Mouse (Mus musculus) testis, adult 2 months (tissue): ENCODE data around the gene Impdh1. TPM values are rescaled to one million over a fixed set of nuclear protein-coding genes. Genes with fewer than 3 reads are reported as not detected.

ENCODE experiments used
- H3K27ac ChIP-seq: fragments of 200-500 bp; 2 replicates; pipeline ENCODE4 v1.5.1; 2012; ENCODE audit warnings: low read depth, low read length; ENCODE audit not compliant: control insufficient read depth, insufficient read depth
- H3K27me3 ChIP-seq: fragments of 200-500 bp; 2 replicates; pipeline ENCODE4 v1.6.1; 2012; ENCODE audit warnings: mild to moderate bottlenecking, low read length, moderate library complexity; ENCODE audit not compliant: control insufficient read depth, insufficient read depth
- H3K36me3 ChIP-seq: fragments of 200-500 bp; 2 replicates; pipeline ENCODE4 v1.6.1; 2012; ENCODE audit warnings: mild to moderate bottlenecking, low read length; ENCODE audit not compliant: control insufficient read depth, insufficient read depth
- H3K4me1 ChIP-seq: fragments of 200-500 bp; 2 replicates; pipeline ENCODE4 v1.6.1; 2012; ENCODE audit warnings: low read length; ENCODE audit not compliant: control insufficient read depth, insufficient read depth
- H3K4me3 ChIP-seq: fragments of 200-500 bp; 2 replicates; pipeline ENCODE4 v1.5.1; 2012; ENCODE audit warnings: low read depth, mild to moderate bottlenecking, low read length, moderate library complexity, mixed read lengths; ENCODE audit not compliant: control insufficient read depth
- CTCF ChIP-seq: fragments of 200-500 bp; IDR thresholded peaks from 2 replicates; pipeline ENCODE4 v1.5.1; 2012; ENCODE audit warnings: low read depth, mild to moderate bottlenecking, inconsistent platforms, low read length, moderate library complexity; ENCODE audit not compliant: control insufficient read depth, insufficient read depth, insufficient replicate concordance
- POLR2A ChIP-seq: fragments of 200-500 bp; IDR thresholded peaks from 2 replicates; pipeline ENCODE4 v1.6.1; 2012; ENCODE audit warnings: low read depth, mild to moderate bottlenecking, inconsistent platforms, low read length, moderate library complexity; ENCODE audit not compliant: control insufficient read depth
- polyA plus RNA-seq: library from polyadenylated mRNA; depleted of rRNA; stranded (reverse); fragments of >200 nt; gene quantifications from 2 replicates; pipeline ENCODE4 v1.2.3, GENCODE M21; 2012; rRNA removed

Impdh1 gene
- polyA plus RNA-seq: 6.1 and 7.7 TPM in 2 replicates

DNA sequence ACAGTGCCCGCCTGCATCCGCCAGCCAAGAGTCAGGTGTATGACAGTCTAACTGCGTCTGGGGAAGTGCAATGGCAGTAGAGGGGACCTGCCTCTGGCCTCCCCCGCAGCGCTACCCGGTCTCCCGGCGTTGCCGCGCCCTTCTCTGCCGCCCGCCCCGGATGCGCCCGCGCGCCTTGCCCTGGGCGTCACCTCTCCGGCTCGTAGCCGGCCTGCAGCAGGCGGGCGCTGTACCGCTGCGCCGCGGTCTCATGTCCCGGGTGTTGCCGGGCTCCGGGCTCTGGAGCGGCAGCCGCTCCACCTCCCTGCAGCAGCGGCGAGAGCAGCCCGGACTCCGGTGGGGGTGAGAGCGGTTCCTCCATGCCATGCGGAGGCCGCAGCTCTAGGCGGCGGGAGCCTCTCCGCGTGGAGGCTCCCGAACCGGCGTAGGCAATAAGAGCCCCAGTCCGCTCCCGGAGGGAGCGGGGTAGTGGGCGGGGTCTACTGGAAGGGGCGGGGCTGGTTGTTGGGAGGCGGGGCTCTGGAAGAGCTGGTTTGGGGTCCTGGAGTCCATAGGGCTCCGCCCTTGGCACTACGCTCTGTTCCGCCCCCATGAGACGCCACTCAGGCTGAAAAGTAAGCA lies at the start of gene Impdh1:
TSS of gene Impdh1 (minus strand) at position 484 of the 621 bp plus-strand sequence.
- H3K36me3 ChIP-seq: no peaks in the 10 kb centered on the region
- no peaks in the 10 kb centered on the region; the same call in 1 of the 2 replicates for H3K27me3 ChIP-seq
- no peak within 1 kb of the TSS for H3K27ac ChIP-seq
- H3K4me1 ChIP-seq: peaks cover 20% of the 10 kb centered on the region
- no peak for TF ChIP-seq POLR2A
- TF ChIP-seq CTCF: no peak
- H3K4me3 ChIP-seq: peak within 1 kb of the TSS; percentile 75

DNA sequence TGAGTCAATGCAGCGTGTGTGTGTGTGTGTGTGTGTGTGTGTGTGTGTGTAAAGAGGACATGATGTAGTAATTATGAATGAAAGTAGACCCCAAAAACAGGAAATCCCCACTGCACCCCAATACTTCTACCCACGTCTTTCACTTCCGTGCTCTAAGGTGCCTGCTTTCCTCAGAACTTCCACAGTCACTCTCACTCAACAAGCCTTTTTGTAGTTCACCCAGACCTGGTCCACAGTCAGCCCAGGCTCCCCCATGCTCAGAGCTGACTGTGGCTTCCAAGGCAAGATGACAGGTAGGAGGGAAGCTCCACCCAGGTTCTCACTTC lies 48.3 kb upstream of the Impdh1 start:
- H3K36me3 ChIP-seq: no peaks in the 10 kb centered on the region
- no peaks in the 10 kb centered on the region; the same call in 1 of the 2 replicates for H3K4me1 ChIP-seq
- no peak for TF ChIP-seq POLR2A
- no peak for TF ChIP-seq CTCF
- no peak overlapping the region for H3K27ac ChIP-seq
- H3K4me3 ChIP-seq: no peak overlapping the region
- H3K27me3 ChIP-seq: no peaks in the 10 kb centered on the region

DNA sequence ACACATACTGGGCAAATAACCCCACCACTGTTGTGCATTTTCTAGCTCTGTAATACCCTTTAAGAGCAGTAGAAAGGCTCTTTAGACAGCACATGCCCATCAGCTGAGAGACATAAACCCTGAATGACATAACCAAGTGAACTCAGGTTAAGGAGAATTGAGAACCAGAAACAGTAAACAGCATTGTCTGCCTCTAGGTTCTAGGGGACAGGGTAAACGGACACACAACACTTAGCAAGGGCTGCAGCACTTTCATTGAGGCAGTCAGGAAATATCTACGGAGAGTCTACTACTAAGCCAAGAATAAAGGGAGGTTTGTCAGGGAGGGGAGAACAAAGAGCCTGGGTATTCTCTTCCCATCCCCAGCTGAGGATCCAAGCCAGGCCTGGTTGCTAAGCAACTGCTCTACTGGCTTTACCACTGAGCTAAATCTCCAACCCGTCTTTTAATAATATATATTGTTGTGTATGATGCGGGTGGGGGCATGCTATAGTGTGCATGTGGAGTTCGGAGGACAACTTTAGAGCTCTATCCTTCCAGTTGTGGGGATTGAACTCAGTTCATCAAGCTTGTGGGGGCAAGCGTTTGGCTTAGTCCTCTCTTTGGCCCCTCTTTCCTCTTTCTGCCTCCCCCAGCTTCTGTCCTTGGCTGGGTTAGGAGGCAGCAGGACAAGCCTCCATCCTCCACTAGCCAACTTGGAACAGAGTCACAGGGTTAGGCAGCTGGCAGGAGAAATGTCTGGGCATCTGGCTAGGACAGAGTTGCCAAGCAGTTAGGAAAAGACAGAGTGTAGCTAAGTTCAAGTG lies 47.7 kb upstream of the Impdh1 start:
- Histone ChIP-seq H3K4me1 (no peaks in the 10 kb centered on the region; the same call in 1 of the 2 replicates), H3K36me3 (no peaks in the 10 kb centered on the region), H3K4me3 (no peak overlapping the region), H3K27ac (no peak overlapping the region), H3K27me3 (no peaks in the 10 kb centered on the region)
- TF ChIP-seq CTCF: no peak
- TF ChIP-seq POLR2A: no peak

DNA sequence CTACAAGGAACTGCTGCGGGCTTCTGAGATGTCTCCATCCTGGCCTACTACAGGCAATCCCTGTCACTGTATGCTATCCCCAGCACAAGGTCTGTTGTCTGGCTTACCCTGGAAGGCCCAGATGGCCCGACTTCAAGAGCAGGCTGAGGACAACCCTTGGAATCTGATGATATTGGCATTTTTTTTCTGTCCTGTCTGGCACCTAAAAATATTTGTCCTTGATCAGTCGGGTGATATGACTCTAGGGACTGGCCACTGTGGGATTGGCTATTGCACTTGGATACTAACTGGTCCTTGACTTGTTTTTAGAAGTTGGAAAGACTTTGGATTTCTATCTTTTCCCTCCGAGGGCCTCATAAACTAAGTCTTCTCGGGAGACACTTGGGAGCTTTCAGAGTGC lies 45.7 kb upstream of the Impdh1 start:
- H3K4me3 ChIP-seq: no peak overlapping the region
- no peaks in the 10 kb centered on the region for H3K27me3 ChIP-seq
- TF ChIP-seq POLR2A: no peak
- no peak for TF ChIP-seq CTCF
- no peaks in the 10 kb centered on the region for H3K36me3 ChIP-seq
- H3K4me1 ChIP-seq: no peaks in the 10 kb centered on the region; the same call in 1 of the 2 replicates
- H3K27ac ChIP-seq: no peak overlapping the region

DNA sequence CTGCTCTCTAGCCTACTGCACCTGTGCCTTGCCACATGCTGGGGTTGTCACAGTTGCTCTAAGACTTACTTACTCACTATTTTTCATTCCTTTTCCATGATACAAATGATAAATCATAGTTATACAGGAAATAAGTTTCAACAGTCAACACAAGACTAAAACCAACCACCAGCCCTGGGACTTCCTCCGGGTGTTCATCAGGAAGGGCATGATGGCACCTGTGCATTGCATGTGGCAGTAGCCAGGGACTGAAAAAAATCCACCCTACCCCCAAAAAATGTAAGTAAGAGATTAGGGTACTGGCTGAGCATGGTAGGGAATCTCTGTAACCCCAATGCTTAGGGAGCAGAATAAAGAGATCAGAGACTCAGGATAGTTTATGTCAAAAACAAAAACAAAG lies 43.3 kb upstream of the Impdh1 start:
- TF ChIP-seq CTCF (no peak), POLR2A (no peak)

DNA sequence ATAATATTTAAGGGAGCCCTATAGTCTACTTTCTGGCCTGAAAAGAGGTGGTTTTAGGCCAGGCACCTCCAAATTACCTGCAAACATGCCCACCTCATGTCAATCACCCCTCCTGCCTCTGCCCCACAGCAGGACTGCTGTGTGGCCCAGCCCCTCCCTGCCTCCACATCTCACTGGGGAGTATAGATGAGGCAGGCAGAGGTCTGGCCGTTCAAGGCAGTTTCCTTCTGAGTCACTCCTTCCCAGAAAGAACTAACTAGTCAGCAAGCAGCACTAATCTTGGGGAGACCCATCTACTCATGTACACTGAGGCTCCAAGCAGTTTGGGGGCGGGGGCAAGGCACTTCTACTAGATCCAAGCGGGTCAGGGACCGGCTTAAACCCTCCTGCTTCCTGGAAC lies 30.9 kb upstream of the Impdh1 start:
- H3K27me3 ChIP-seq: no peaks in the 10 kb centered on the region
- H3K27ac ChIP-seq: no peak overlapping the region
- H3K36me3 ChIP-seq: no peaks in the 10 kb centered on the region
- H3K4me1 ChIP-seq: no peaks in the 10 kb centered on the region
- no peak overlapping the region for H3K4me3 ChIP-seq
- TF ChIP-seq CTCF (no peak), POLR2A (no peak)

More for the DNA sequence above, 43.3 kb upstream of the Impdh1 start:
- H3K36me3 ChIP-seq: no peaks in the 10 kb centered on the region
- no peaks in the 10 kb centered on the region for H3K4me1 ChIP-seq
- no peak overlapping the region for H3K27ac ChIP-seq
- H3K27me3 ChIP-seq: no peaks in the 10 kb centered on the region
- no peak overlapping the region for H3K4me3 ChIP-seq

DNA sequence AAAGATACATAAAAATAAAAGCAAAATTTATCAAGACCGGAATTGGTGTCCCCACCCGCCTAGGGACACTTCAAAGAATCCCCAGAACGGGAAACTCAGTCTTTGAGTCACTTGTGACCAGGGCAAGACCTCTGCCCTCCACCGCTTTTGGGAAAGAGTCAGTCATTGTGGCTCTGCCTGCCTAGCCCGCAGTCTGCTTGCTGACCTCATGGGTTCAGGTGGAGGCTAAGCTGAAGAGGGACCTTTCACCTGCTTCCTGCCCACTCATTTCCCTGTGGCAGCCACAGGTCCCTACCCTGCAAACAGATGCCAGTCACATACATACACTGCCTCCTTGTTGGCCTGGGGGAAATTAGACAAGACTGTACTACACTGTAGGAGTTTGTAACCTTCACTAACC lies 30.4 kb upstream of the Impdh1 start:
- Histone ChIP-seq H3K36me3 (no peaks in the 10 kb centered on the region), H3K4me1 (no peaks in the 10 kb centered on the region), H3K27ac (no peak overlapping the region), H3K4me3 (no peak overlapping the region), H3K27me3 (no peaks in the 10 kb centered on the region)
- TF ChIP-seq CTCF (no peak), POLR2A (no peak)
